Mouse (Mus musculus): ENCODE data around the gene Tctn1. TPM values are rescaled to one million over a fixed set of nuclear protein-coding genes. Genes with fewer than 3 reads are reported as not detected.

Tctn1 gene
- polyA plus RNA-seq, 1 experiment from 2014 or later = 6.5 TPM

GRCm38 (mm10) chr5:122302810-122303745 is 38.8 kb upstream of the Tctn1 start:
- Histone ChIP-seq H3K27ac (no peak overlapping the region), H3K4me3 (replicated peaks; ENCODE audit: low read length) (no peak overlapping the region), H3K27me3 (ENCODE audit: control insufficient read depth, insufficient read depth, low read length) (no peaks in the 10 kb centered on the region), H3K9me3 (ENCODE audit: control insufficient read depth, low read length) (no peaks in the 10 kb centered on the region), H3K36me3 (replicated peaks; ENCODE audit: control insufficient read depth, insufficient read depth) (0 out of 2 replicates have a peak, but pooled peaks cover 2% of the 10 kb centered on the region), H3K4me2 (replicated peaks) (no peak overlapping the region), H3K4me1 (replicated peaks; ENCODE audit: control insufficient read depth, insufficient read depth, low read length) (peaks cover 4% of the 10 kb centered on the region; the same call in 1 of the 2 replicates), H3K9ac (no peak overlapping the region)
- DNase-seq (ENCODE audit: low spot score) (no peak), ATAC-seq (ENCODE audit: low FRiP score) (no peak)
- 76% methylated on average over 17 of the region's 17 CpGs for WGBS

GRCm38 (mm10) chr5:122300071-122300518 is 35.8 kb upstream of the Tctn1 start:
- ATAC-seq (ENCODE audit: low FRiP score) (no peak), DNase-seq (ENCODE audit: low spot score) (no peak)
- Histone ChIP-seq H3K27ac (no peak overlapping the region), H3K36me3 (replicated peaks; ENCODE audit: control insufficient read depth, insufficient read depth) (no peaks in the 10 kb centered on the region), H3K4me2 (replicated peaks) (no peak overlapping the region), H3K4me3 (replicated peaks; ENCODE audit: low read length) (no peak overlapping the region), H3K9me3 (ENCODE audit: control insufficient read depth, low read length) (no peaks in the 10 kb centered on the region), H3K27me3 (ENCODE audit: control insufficient read depth, insufficient read depth, low read length) (no peaks in the 10 kb centered on the region), H3K9ac (no peak overlapping the region), H3K4me1 (replicated peaks; ENCODE audit: control insufficient read depth, insufficient read depth, low read length) (peaks cover 4% of the 10 kb centered on the region)
- WGBS = 80% methylated on average over 6 of the region's 6 CpGs

- no peaks in the 10 kb centered on the region for H3K27me3 ChIP-seq (ENCODE audit: control insufficient read depth, insufficient read depth, low read length)
- H3K36me3 ChIP-seq (replicated peaks; ENCODE audit: control insufficient read depth, insufficient read depth) = no peaks in the 10 kb centered on the region
- H3K4me3 ChIP-seq (replicated peaks; ENCODE audit: low read length) = no peak overlapping the region
- DNase-seq (ENCODE audit: low spot score) = no peak
- 64% methylated on average over 14 of the region's 14 CpGs for WGBS
- H3K4me2 ChIP-seq (replicated peaks) = no peak overlapping the region
- H3K4me1 ChIP-seq (replicated peaks; ENCODE audit: control insufficient read depth, insufficient read depth, low read length) = peaks cover 10% of the 10 kb centered on the region
- no peak overlapping the region for H3K27ac ChIP-seq
- H3K9ac ChIP-seq = no peak overlapping the region; the same call in 1 of the 2 replicates
- no peaks in the 10 kb centered on the region for H3K9me3 ChIP-seq (ENCODE audit: control insufficient read depth, low read length)
- ATAC-seq (ENCODE audit: low FRiP score) = no peak
These were observed 31.1 kb upstream of the Tctn1 start for GRCm38 (mm10) chr5:122295113-122295935.

GRCm38 (mm10) chr5:122294219-122294735 is 30.0 kb upstream of the Tctn1 start:
- H3K36me3 ChIP-seq (replicated peaks; ENCODE audit: control insufficient read depth, insufficient read depth) = no peaks in the 10 kb centered on the region; the same call in 1 of the 2 replicates
- peak overlapping the region; percentile 57; the same call in 1 of the 2 replicates for H3K27ac ChIP-seq
- H3K9ac ChIP-seq = peak overlapping the region; percentile 39; the same call in 1 of the 2 replicates
- H3K4me1 ChIP-seq (replicated peaks; ENCODE audit: control insufficient read depth, insufficient read depth, low read length) = peaks cover 10% of the 10 kb centered on the region
- H3K27me3 ChIP-seq (ENCODE audit: control insufficient read depth, insufficient read depth, low read length) = no peaks in the 10 kb centered on the region
- no peak for ATAC-seq (ENCODE audit: low FRiP score)
- H3K9me3 ChIP-seq (ENCODE audit: control insufficient read depth, low read length) = no peaks in the 10 kb centered on the region
- WGBS = 40% methylated on average over 3 of the region's 3 CpGs
- H3K4me3 ChIP-seq (replicated peaks; ENCODE audit: low read length) = no peak overlapping the region
- no peak for DNase-seq (ENCODE audit: low spot score)
- H3K4me2 ChIP-seq (replicated peaks) = no peak overlapping the region

DNA sequence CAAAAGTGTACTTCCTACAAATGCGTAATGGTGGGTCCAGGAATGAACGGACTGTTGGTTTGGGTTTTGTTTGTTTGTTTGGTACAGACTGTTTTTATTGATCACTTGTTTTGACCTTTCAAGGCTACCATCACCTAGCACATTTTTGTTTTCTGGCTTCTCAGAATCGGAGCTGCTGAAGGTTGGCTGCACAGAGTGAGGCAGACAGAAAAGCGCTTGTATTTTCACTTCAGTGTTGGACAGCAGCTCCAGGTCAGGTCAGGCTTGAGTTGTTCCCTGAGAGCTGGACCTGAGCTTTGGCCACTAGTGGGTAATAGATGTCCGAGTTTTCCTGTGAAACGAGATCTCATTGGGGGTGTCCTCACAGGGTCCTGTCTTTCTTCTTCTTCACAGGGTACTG is 28.9 kb upstream of the Tctn1 start:
- Histone ChIP-seq H3K36me3 (replicated peaks; ENCODE audit: control insufficient read depth, insufficient read depth) (no peaks in the 10 kb centered on the region; the same call in 1 of the 2 replicates), H3K27ac (no peak overlapping the region), H3K4me1 (replicated peaks; ENCODE audit: control insufficient read depth, insufficient read depth, low read length) (peaks cover 10% of the 10 kb centered on the region), H3K9me3 (ENCODE audit: control insufficient read depth, low read length) (no peaks in the 10 kb centered on the region), H3K4me3 (replicated peaks; ENCODE audit: low read length) (no peak overlapping the region), H3K9ac (no peak overlapping the region), H3K27me3 (ENCODE audit: control insufficient read depth, insufficient read depth, low read length) (no peaks in the 10 kb centered on the region), H3K4me2 (replicated peaks) (no peak overlapping the region)
- ATAC-seq (ENCODE audit: low FRiP score) (no peak), DNase-seq (ENCODE audit: low spot score) (no peak)
- 82% methylated on average over 6 of the region's 6 CpGs for WGBS

DNA sequence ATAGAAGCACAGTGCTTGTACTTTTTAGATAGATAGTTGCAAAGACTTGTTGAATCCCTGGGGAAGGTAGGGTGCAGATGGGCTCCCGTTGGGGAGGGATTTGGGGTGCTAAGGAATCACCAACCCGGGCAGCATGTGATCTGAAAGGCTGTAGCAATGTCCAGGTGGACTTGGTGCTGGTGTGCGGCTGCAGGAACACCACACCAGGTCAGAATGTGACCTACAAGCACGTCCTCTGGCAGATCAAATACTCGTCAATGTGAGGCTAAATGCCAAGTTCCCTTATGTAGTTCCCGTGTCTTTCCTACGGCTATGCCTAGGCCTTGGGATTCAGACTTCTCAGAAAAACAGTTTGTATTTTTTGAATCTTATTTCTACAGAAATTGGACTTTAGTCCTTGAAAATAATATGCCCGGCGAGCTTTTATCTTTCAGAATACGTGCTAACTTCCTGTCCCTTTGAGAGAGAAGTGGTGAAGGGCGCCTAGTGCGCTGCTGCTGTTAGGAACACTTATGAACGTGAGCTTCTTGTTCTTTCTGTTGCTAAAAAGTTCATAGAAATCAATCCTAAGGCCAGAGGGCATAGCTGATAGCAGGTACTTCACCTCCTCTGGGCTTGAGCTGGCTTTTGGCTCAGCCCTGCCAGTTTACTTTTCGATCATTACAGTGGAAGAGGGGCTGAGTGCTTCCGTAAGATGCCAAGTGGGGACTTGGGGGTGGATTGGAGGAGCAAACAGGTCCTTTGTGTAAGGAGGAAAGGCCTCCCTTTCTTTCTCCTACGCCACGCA is 27.5 kb upstream of the Tctn1 start:
- H3K9ac ChIP-seq = no peak overlapping the region
- H3K4me3 ChIP-seq (replicated peaks; ENCODE audit: low read length) = no peak overlapping the region
- no peaks in the 10 kb centered on the region; the same call in 1 of the 2 replicates for H3K36me3 ChIP-seq (replicated peaks; ENCODE audit: control insufficient read depth, insufficient read depth)
- H3K4me1 ChIP-seq (replicated peaks; ENCODE audit: control insufficient read depth, insufficient read depth, low read length) = peaks cover 10% of the 10 kb centered on the region
- no peak overlapping the region for H3K4me2 ChIP-seq (replicated peaks)
- H3K9me3 ChIP-seq (ENCODE audit: control insufficient read depth, low read length) = no peaks in the 10 kb centered on the region
- H3K27me3 ChIP-seq (ENCODE audit: control insufficient read depth, insufficient read depth, low read length) = no peaks in the 10 kb centered on the region
- WGBS = 73% methylated on average over 17 of the region's 17 CpGs
- ATAC-seq (ENCODE audit: low FRiP score) = no peak
- no peak for DNase-seq (ENCODE audit: low spot score)
- no peak overlapping the region for H3K27ac ChIP-seq

DNA sequence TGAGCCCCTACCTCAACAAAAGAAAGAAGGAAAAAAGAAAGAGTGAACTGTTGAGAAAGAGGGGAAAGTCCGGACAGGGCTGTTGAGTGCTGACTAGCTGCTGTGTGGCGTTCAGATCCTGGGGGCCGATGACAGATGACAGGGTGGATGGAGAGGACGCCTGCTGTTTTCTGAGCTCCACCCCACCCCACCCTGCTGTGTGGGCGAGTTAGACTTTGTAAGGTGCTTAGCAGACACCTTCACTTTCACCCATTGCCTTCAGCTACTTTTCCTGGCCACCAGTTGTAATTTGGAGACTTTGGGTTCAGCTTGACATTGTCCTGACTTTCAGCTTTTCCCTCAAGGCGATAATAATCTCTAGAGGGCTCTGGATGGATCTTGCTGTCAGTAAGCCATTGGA is 26.9 kb upstream of the Tctn1 start:
- no peaks in the 10 kb centered on the region for H3K27me3 ChIP-seq (ENCODE audit: control insufficient read depth, insufficient read depth, low read length)
- H3K9me3 ChIP-seq (ENCODE audit: control insufficient read depth, low read length) = no peaks in the 10 kb centered on the region
- 57% methylated on average over 6 of the region's 6 CpGs for WGBS
- ATAC-seq (ENCODE audit: low FRiP score) (no peak), DNase-seq (ENCODE audit: low spot score) (no peak)
- no peak overlapping the region for H3K4me2 ChIP-seq (replicated peaks)
- H3K4me3 ChIP-seq (replicated peaks; ENCODE audit: low read length) = no peak overlapping the region
- H3K27ac ChIP-seq = no peak overlapping the region
- no peak overlapping the region for H3K9ac ChIP-seq
- peaks cover 13% of the 10 kb centered on the region for H3K4me1 ChIP-seq (replicated peaks; ENCODE audit: control insufficient read depth, insufficient read depth, low read length)
- no peaks in the 10 kb centered on the region; the same call in 1 of the 2 replicates for H3K36me3 ChIP-seq (replicated peaks; ENCODE audit: control insufficient read depth, insufficient read depth)

- H3K27ac ChIP-seq = no peak overlapping the region
- H3K27me3 ChIP-seq (ENCODE audit: control insufficient read depth, insufficient read depth, low read length) = no peaks in the 10 kb centered on the region
- no peak overlapping the region for H3K4me2 ChIP-seq (replicated peaks)
- no peak for DNase-seq (ENCODE audit: low spot score)
- WGBS = 94% methylated on average over 4 of the region's 4 CpGs
- peaks cover 14% of the 10 kb centered on the region for H3K4me1 ChIP-seq (replicated peaks; ENCODE audit: control insufficient read depth, insufficient read depth, low read length)
- H3K9ac ChIP-seq = no peak overlapping the region
- no peaks in the 10 kb centered on the region for H3K9me3 ChIP-seq (ENCODE audit: control insufficient read depth, low read length)
- no peak for ATAC-seq (ENCODE audit: low FRiP score)
- no peaks in the 10 kb centered on the region; the same call in 1 of the 2 replicates for H3K36me3 ChIP-seq (replicated peaks; ENCODE audit: control insufficient read depth, insufficient read depth)
- no peak overlapping the region for H3K4me3 ChIP-seq (replicated peaks; ENCODE audit: low read length)
These were observed 24.0 kb upstream of the Tctn1 start for GRCm38 (mm10) chr5:122288147-122288811.

Measured in hindbrain, embryonic 14.5 days (tissue).